Mouse (Mus musculus): ENCODE data around the gene Gm10643. TPM values are rescaled to one million over a fixed set of nuclear protein-coding genes. Genes with fewer than 3 reads are reported as not detected.

Gm10643 gene
- polyA plus RNA-seq, 1 experiment from 2014 or later: 0.95 TPM

DNA sequence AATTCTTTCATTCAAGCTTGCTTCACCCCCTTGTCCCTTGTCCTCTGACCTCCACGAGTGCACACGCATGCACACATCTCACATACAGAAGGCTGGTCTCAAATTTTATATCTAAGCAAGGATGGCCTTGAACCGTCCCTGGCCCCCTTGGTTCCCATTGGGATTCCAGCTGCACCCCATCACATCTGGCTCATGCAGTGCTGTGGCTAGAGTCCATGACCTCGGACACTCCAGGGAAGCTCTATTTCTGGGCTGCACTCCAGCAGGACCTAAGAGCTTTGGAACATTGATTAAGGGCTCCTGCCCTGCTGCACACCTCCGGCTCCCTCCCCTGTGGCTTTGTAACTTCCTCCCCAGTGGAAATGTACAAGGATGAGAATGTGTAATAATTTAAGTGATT is 26.9 kb downstream of the Gm10643 start:
- Histone ChIP-seq H3K27me3 (ENCODE audit: control insufficient read depth, insufficient read depth, low read length) (peaks cover 5% of the 10 kb centered on the region), H3K4me3 (ENCODE audit: low read length) (no peak overlapping the region), H3K27ac (ENCODE audit: low read length) (no peak overlapping the region), H3K4me1 (ENCODE audit: control insufficient read depth, insufficient read depth, low read length) (peaks cover 10% of the 10 kb centered on the region), H3K4me2 (ENCODE audit: low read depth, low read length) (no peak overlapping the region), H3K9ac (ENCODE audit: low read length) (no peak overlapping the region), H3K36me3 (ENCODE audit: control insufficient read depth, insufficient read depth) (no peaks in the 10 kb centered on the region), H3K9me3 (replicated peaks; ENCODE audit: control insufficient read depth, low read length) (no peaks in the 10 kb centered on the region)
- WGBS: 60% methylated on average over 5 of the region's 5 CpGs
- ATAC-seq (replicated peaks; ENCODE audit: extremely low read depth, insufficient read depth, low FRiP score): no peak

DNA sequence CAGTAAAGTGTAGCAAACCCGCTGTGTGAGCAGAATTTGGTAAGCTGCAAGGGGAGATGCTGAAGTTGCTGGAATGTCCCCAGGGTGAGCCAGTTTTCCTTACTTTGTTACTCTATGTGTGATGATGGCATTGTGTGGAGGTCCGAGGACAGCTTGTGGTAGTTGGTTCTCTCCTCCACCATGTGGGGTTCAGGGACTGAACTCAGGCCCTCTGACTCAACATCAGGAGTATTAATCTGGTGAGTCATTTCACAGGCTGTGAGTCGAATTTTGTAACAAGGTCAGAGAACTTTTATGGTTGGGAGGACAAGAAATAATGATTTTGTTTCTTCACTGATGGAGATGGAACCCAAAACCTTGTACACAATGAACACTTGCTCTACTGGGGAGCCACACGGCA is 32.2 kb downstream of the Gm10643 start:
- 72% methylated on average over 4 of the region's 4 CpGs for WGBS
- no peaks in the 10 kb centered on the region; the same call in 1 of the 2 replicates for H3K36me3 ChIP-seq (ENCODE audit: control insufficient read depth, insufficient read depth)
- no peaks in the 10 kb centered on the region for H3K9me3 ChIP-seq (replicated peaks; ENCODE audit: control insufficient read depth, low read length)
- H3K4me2 ChIP-seq (ENCODE audit: low read depth, low read length): no peak overlapping the region
- ATAC-seq (replicated peaks; ENCODE audit: extremely low read depth, insufficient read depth, low FRiP score): no peak
- H3K27ac ChIP-seq (ENCODE audit: low read length): no peak overlapping the region
- H3K4me1 ChIP-seq (ENCODE audit: control insufficient read depth, insufficient read depth, low read length): peaks cover under 1% of the 10 kb centered on the region
- H3K9ac ChIP-seq (ENCODE audit: low read length): no peak overlapping the region
- H3K4me3 ChIP-seq (ENCODE audit: low read length): no peak overlapping the region
- peaks cover 10% of the 10 kb centered on the region for H3K27me3 ChIP-seq (ENCODE audit: control insufficient read depth, insufficient read depth, low read length)

DNA sequence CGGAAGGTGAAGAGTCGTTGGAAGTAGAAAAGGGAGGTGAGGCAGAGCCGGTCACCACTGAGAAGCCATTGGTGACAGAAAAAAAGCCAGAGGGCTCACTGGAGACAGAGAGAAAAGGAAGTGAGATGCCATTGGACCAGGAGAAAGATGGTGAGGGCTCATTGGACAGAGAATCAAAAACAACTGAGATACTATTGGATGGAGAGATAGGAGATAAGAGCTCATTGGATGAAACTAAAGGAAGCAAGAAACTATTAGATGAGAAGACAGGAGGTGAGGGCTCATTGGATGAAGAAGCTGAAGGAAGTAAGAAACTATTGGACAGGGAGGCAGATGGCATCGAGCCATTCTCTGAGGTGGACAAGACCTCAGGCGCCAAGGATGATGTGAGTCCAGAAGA is 35.7 kb downstream of the Gm10643 start:
- Histone ChIP-seq H3K4me1 (ENCODE audit: control insufficient read depth, insufficient read depth, low read length) (peaks cover 9% of the 10 kb centered on the region), H3K27ac (ENCODE audit: low read length) (no peak overlapping the region), H3K4me3 (ENCODE audit: low read length) (no peak overlapping the region), H3K9me3 (replicated peaks; ENCODE audit: control insufficient read depth, low read length) (no peaks in the 10 kb centered on the region), H3K4me2 (ENCODE audit: low read depth, low read length) (no peak overlapping the region), H3K9ac (ENCODE audit: low read length) (no peak overlapping the region), H3K27me3 (ENCODE audit: control insufficient read depth, insufficient read depth, low read length) (peaks cover 32% of the 10 kb centered on the region), H3K36me3 (ENCODE audit: control insufficient read depth, insufficient read depth) (no peaks in the 10 kb centered on the region; the same call in 1 of the 2 replicates)
- ATAC-seq (replicated peaks; ENCODE audit: extremely low read depth, insufficient read depth, low FRiP score): no peak
- 75% methylated on average over 5 of the region's 5 CpGs for WGBS

GRCm38 (mm10) chr8:84027449-84027848 is 37.5 kb downstream of the Gm10643 start:
- Histone ChIP-seq H3K9ac (ENCODE audit: low read length) (no peak overlapping the region), H3K36me3 (ENCODE audit: control insufficient read depth, insufficient read depth) (no peaks in the 10 kb centered on the region; the same call in 1 of the 2 replicates), H3K4me3 (ENCODE audit: low read length) (no peak overlapping the region), H3K27ac (ENCODE audit: low read length) (no peak overlapping the region), H3K4me1 (ENCODE audit: control insufficient read depth, insufficient read depth, low read length) (peaks cover 24% of the 10 kb centered on the region), H3K27me3 (ENCODE audit: control insufficient read depth, insufficient read depth, low read length) (peaks cover 32% of the 10 kb centered on the region), H3K9me3 (replicated peaks; ENCODE audit: control insufficient read depth, low read length) (no peaks in the 10 kb centered on the region), H3K4me2 (ENCODE audit: low read depth, low read length) (no peak overlapping the region)
- WGBS: 8% methylated on average over 10 of the region's 10 CpGs
- ATAC-seq (replicated peaks; ENCODE audit: extremely low read depth, insufficient read depth, low FRiP score): no peak

GRCm38 (mm10) chr8:84025863-84026262 is 39.1 kb downstream of the Gm10643 start:
- WGBS: under 1% methylated on average over 41 of the region's 41 CpGs
- Histone ChIP-seq H3K9me3 (replicated peaks; ENCODE audit: control insufficient read depth, low read length) (no peaks in the 10 kb centered on the region), H3K4me1 (ENCODE audit: control insufficient read depth, insufficient read depth, low read length) (peaks cover 37% of the 10 kb centered on the region), H3K27me3 (ENCODE audit: control insufficient read depth, insufficient read depth, low read length) (peaks cover 37% of the 10 kb centered on the region), H3K4me3 (ENCODE audit: low read length) (peak overlapping the region; percentile 58), H3K36me3 (ENCODE audit: control insufficient read depth, insufficient read depth) (no peaks in the 10 kb centered on the region), H3K4me2 (ENCODE audit: low read depth, low read length) (peak overlapping the region; percentile 88), H3K9ac (ENCODE audit: low read length) (peak overlapping the region; percentile 69), H3K27ac (ENCODE audit: low read length) (no peak overlapping the region)
- peak; percentile 33 for ATAC-seq (replicated peaks; ENCODE audit: extremely low read depth, insufficient read depth, low FRiP score)

DNA sequence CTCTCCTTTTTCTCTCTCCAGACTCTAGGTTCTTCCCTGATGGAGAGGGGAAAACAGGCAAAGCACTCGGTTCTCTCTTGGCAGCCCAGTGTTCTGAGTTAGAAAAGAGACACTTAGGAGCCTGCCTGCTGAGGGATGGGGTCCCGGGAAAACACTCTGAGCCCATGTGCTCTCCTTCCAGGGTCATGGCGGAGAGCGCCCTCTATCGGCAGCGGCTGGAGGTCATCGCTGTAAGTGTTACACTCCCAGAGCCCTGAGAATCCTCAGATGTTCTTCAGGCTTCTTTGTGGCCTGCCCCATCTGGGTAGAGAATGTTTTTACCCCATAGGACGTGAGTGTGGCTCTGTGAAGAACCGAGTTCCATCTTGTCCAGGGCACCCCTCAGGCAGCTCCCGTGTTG is 40.8 kb downstream of the Gm10643 start:
- Histone ChIP-seq H3K27me3 (ENCODE audit: control insufficient read depth, insufficient read depth, low read length) (peaks cover 37% of the 10 kb centered on the region), H3K4me1 (ENCODE audit: control insufficient read depth, insufficient read depth, low read length) (peaks cover 37% of the 10 kb centered on the region), H3K36me3 (ENCODE audit: control insufficient read depth, insufficient read depth) (no peaks in the 10 kb centered on the region), H3K9ac (ENCODE audit: low read length) (no peak overlapping the region), H3K27ac (ENCODE audit: low read length) (no peak overlapping the region), H3K4me3 (ENCODE audit: low read length) (no peak overlapping the region), H3K9me3 (replicated peaks; ENCODE audit: control insufficient read depth, low read length) (no peaks in the 10 kb centered on the region), H3K4me2 (ENCODE audit: low read depth, low read length) (no peak overlapping the region)
- no peak for ATAC-seq (replicated peaks; ENCODE audit: extremely low read depth, insufficient read depth, low FRiP score)
- WGBS: 18% methylated on average over 10 of the region's 10 CpGs

DNA sequence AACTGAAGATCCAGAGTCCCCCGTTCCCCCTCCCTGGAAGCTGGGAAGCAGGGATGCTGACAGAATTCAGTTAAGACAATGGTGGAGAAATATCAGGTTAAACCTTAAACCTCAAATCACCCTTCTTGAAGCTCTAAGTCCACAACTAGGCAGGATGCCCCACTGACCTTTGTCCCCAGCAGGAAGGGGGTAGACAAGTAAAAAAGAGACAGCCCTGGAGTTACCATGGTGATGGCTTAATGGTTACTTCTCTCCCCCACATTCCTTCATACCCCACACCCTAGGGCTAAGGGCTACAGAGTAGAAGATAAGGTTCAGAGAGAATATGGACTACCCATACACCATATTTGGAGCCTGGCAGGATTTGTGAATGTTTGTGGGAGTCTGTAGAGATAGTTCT is 41.3 kb downstream of the Gm10643 start:
- peak overlapping the region; percentile 82 for H3K27ac ChIP-seq (ENCODE audit: low read length)
- peaks cover 35% of the 10 kb centered on the region for H3K27me3 ChIP-seq (ENCODE audit: control insufficient read depth, insufficient read depth, low read length)
- no peak for ATAC-seq (replicated peaks; ENCODE audit: extremely low read depth, insufficient read depth, low FRiP score)
- H3K4me1 ChIP-seq (ENCODE audit: control insufficient read depth, insufficient read depth, low read length): peaks cover 37% of the 10 kb centered on the region
- peak overlapping the region; percentile 41; the same call in 1 of the 2 replicates for H3K4me2 ChIP-seq (ENCODE audit: low read depth, low read length)
- WGBS: 28% methylated on average over 1 of the region's 1 CpGs
- H3K36me3 ChIP-seq (ENCODE audit: control insufficient read depth, insufficient read depth): no peaks in the 10 kb centered on the region
- H3K9me3 ChIP-seq (replicated peaks; ENCODE audit: control insufficient read depth, low read length): no peaks in the 10 kb centered on the region
- no peak overlapping the region for H3K4me3 ChIP-seq (ENCODE audit: low read length)
- H3K9ac ChIP-seq (ENCODE audit: low read length): 0 out of 2 replicates have a peak overlapping the region, but pooled peaks have one; percentile 18

- H3K27ac ChIP-seq (ENCODE audit: low read length): peak overlapping the region; percentile 82
- peaks cover 37% of the 10 kb centered on the region for H3K4me1 ChIP-seq (ENCODE audit: control insufficient read depth, insufficient read depth, low read length)
- no peaks in the 10 kb centered on the region for H3K9me3 ChIP-seq (replicated peaks; ENCODE audit: control insufficient read depth, low read length)
- H3K4me2 ChIP-seq (ENCODE audit: low read depth, low read length): peak overlapping the region; percentile 41; the same call in 1 of the 2 replicates
- peak; percentile 83 for ATAC-seq (replicated peaks; ENCODE audit: extremely low read depth, insufficient read depth, low FRiP score)
- 0 out of 2 replicates have a peak overlapping the region, but pooled peaks have one; percentile 18 for H3K9ac ChIP-seq (ENCODE audit: low read length)
- H3K36me3 ChIP-seq (ENCODE audit: control insufficient read depth, insufficient read depth): no peaks in the 10 kb centered on the region
- WGBS: 6% methylated on average over 5 of the region's 5 CpGs
- no peak overlapping the region for H3K4me3 ChIP-seq (ENCODE audit: low read length)
- peaks cover 30% of the 10 kb centered on the region for H3K27me3 ChIP-seq (ENCODE audit: control insufficient read depth, insufficient read depth, low read length)
Observed at GRCm38 (mm10) chr8:84023085-84023484, 41.9 kb downstream of the Gm10643 start.

DNA sequence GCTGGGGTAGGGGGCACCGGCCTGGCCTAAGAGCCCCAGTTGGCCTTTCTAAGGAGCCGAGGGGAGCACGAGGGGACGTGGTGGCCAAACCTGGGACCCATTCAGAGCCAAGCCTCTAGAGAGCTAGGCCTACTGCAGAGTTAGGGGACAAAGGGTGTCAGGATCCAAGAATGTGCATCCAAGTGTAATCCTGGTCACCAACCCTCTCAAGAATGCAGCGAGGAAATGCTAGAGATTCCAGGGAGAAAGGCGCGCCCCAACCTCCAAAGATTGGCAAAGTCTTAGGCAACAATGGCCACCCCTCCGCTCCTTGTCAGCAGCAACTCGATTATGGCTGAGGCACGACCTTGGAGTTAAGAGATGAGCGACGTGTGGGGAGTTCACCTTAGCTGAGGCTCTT is 43.4 kb downstream of the Gm10643 start:
- Histone ChIP-seq H3K9me3 (replicated peaks; ENCODE audit: control insufficient read depth, low read length) (no peaks in the 10 kb centered on the region), H3K4me3 (ENCODE audit: low read length) (no peak overlapping the region), H3K36me3 (ENCODE audit: control insufficient read depth, insufficient read depth) (no peaks in the 10 kb centered on the region), H3K4me1 (ENCODE audit: control insufficient read depth, insufficient read depth, low read length) (peaks cover 37% of the 10 kb centered on the region), H3K4me2 (ENCODE audit: low read depth, low read length) (no peak overlapping the region), H3K9ac (ENCODE audit: low read length) (peak overlapping the region; percentile 32; the same call in 1 of the 2 replicates), H3K27ac (ENCODE audit: low read length) (no peak overlapping the region), H3K27me3 (ENCODE audit: control insufficient read depth, insufficient read depth, low read length) (peaks cover 24% of the 10 kb centered on the region)
- ATAC-seq (replicated peaks; ENCODE audit: extremely low read depth, insufficient read depth, low FRiP score): no peak
- 49% methylated on average over 12 of the region's 12 CpGs for WGBS
